Mouse (Mus musculus): Measurements from ENCODE around the gene Maml3. TPM values are rescaled to one million over a fixed set of nuclear protein-coding genes. Genes with fewer than 3 reads are reported as not detected.
A peak's percentile ranks its signal among the peaks of the same experiment; 100 is the strongest.

The Maml3 gene
- polyA plus RNA-seq, 1 experiment from 2014 or later, result 5.6 TPM

GRCm38 (mm10) chr3:51952267-51952666 is 152.6 kb downstream of the Maml3 start:
- no peaks in the 10 kb centered on the region for H3K36me3 ChIP-seq
- H3K27ac ChIP-seq, result no peak overlapping the region
- peaks cover 20% of the 10 kb centered on the region for H3K4me1 ChIP-seq (replicated peaks)
- H3K9me3 ChIP-seq, result no peaks in the 10 kb centered on the region
- no peaks in the 10 kb centered on the region for H3K27me3 ChIP-seq (ENCODE audit: insufficient read depth, poor library complexity, severe bottlenecking)
- H3K4me3 ChIP-seq, result no peak overlapping the region
- DNase-seq (ENCODE audit: low spot score), result no peak
- 84% methylated on average over 9 of the region's 9 CpGs for WGBS

- WGBS, result 89% methylated on average over 8 of the region's 8 CpGs
These were observed 155.2 kb downstream of the Maml3 start for GRCm38 (mm10) chr3:51949651-51950050.

GRCm38 (mm10) chr3:51947168-51947567 is 157.7 kb downstream of the Maml3 start:
- Histone ChIP-seq H3K9me3 (no peaks in the 10 kb centered on the region), H3K27me3 (ENCODE audit: insufficient read depth, poor library complexity, severe bottlenecking) (no peaks in the 10 kb centered on the region), H3K36me3 (no peaks in the 10 kb centered on the region), H3K4me3 (no peak overlapping the region), H3K27ac (no peak overlapping the region), H3K4me1 (replicated peaks) (no peaks in the 10 kb centered on the region)
- DNase-seq (ENCODE audit: low spot score), result no peak
- WGBS, result 90% methylated on average over 3 of the region's 3 CpGs

More at GRCm38 (mm10) chr3:51949651-51950050, 155.2 kb downstream of the Maml3 start:
- Histone ChIP-seq H3K36me3 (no peaks in the 10 kb centered on the region), H3K27me3 (ENCODE audit: insufficient read depth, poor library complexity, severe bottlenecking) (no peaks in the 10 kb centered on the region), H3K9me3 (no peaks in the 10 kb centered on the region), H3K4me1 (replicated peaks) (peaks cover 17% of the 10 kb centered on the region), H3K27ac (no peak overlapping the region), H3K4me3 (no peak overlapping the region)
- no peak for DNase-seq (ENCODE audit: low spot score)

- Histone ChIP-seq H3K4me3 (no peak overlapping the region), H3K4me1 (replicated peaks) (0 out of 2 replicates have a peak, but pooled peaks cover 3% of the 10 kb centered on the region), H3K36me3 (no peaks in the 10 kb centered on the region), H3K27me3 (ENCODE audit: insufficient read depth, poor library complexity, severe bottlenecking) (no peaks in the 10 kb centered on the region), H3K9me3 (no peaks in the 10 kb centered on the region), H3K27ac (no peak overlapping the region)
- no peak for DNase-seq (ENCODE audit: low spot score)
- WGBS, result 85% methylated on average over 8 of the region's 8 CpGs
These were observed 161.2 kb downstream of the Maml3 start for GRCm38 (mm10) chr3:51943642-51944041.

GRCm38 (mm10) chr3:51941781-51942180 is 163.1 kb downstream of the Maml3 start:
- H3K27ac ChIP-seq, result no peak overlapping the region
- no peak overlapping the region for H3K4me3 ChIP-seq
- 88% methylated on average over 8 of the region's 8 CpGs for WGBS
- H3K4me1 ChIP-seq (replicated peaks), result 0 out of 2 replicates have a peak, but pooled peaks cover 3% of the 10 kb centered on the region
- no peak for DNase-seq (ENCODE audit: low spot score)
- H3K9me3 ChIP-seq, result no peaks in the 10 kb centered on the region
- H3K36me3 ChIP-seq, result no peaks in the 10 kb centered on the region
- no peaks in the 10 kb centered on the region for H3K27me3 ChIP-seq (ENCODE audit: insufficient read depth, poor library complexity, severe bottlenecking)

- H3K27ac ChIP-seq, result no peak overlapping the region
- no peaks in the 10 kb centered on the region for H3K9me3 ChIP-seq
- H3K36me3 ChIP-seq, result no peaks in the 10 kb centered on the region
- H3K27me3 ChIP-seq (ENCODE audit: insufficient read depth, poor library complexity, severe bottlenecking), result no peaks in the 10 kb centered on the region
- no peak overlapping the region for H3K4me3 ChIP-seq
- WGBS, result 82% methylated on average over 7 of the region's 7 CpGs
- DNase-seq (ENCODE audit: low spot score), result no peak
- 0 out of 2 replicates have a peak, but pooled peaks cover 3% of the 10 kb centered on the region for H3K4me1 ChIP-seq (replicated peaks)
These were observed 165.0 kb downstream of the Maml3 start for GRCm38 (mm10) chr3:51939864-51940263.

DNA sequence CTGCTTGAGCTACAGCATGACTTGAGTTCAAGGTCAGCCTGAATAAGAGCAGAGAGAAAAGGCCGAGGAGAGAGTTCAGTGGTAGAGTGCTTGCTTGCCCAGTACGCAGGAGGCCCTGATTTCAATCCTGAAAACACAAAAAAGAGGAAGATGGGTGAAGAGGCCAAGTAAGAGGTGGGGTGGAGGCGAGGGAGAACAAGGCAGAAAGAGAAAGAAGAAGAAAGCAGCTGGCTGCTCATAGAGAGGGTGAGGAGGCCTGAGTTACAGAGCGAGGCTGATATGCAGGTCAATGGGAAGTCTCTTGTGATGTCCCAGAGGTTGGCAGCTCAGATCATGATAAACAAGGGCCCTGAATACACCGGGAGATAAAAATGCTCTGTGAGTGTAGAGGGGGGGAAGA is 165.8 kb downstream of the Maml3 start:
- no peak overlapping the region for H3K4me3 ChIP-seq
- no peaks in the 10 kb centered on the region for H3K27me3 ChIP-seq (ENCODE audit: insufficient read depth, poor library complexity, severe bottlenecking)
- H3K27ac ChIP-seq, result no peak overlapping the region
- WGBS, result 82% methylated on average over 5 of the region's 5 CpGs
- no peaks in the 10 kb centered on the region for H3K9me3 ChIP-seq
- no peak for DNase-seq (ENCODE audit: low spot score)
- H3K36me3 ChIP-seq, result no peaks in the 10 kb centered on the region
- 0 out of 2 replicates have a peak, but pooled peaks cover 3% of the 10 kb centered on the region for H3K4me1 ChIP-seq (replicated peaks)

- no peaks in the 10 kb centered on the region for H3K36me3 ChIP-seq
- H3K9me3 ChIP-seq, result no peaks in the 10 kb centered on the region
- H3K27me3 ChIP-seq (ENCODE audit: insufficient read depth, poor library complexity, severe bottlenecking), result no peaks in the 10 kb centered on the region
- no peak overlapping the region for H3K27ac ChIP-seq
- H3K4me3 ChIP-seq, result no peak overlapping the region
- no peak for DNase-seq (ENCODE audit: low spot score)
- 0 out of 2 replicates have a peak, but pooled peaks cover 3% of the 10 kb centered on the region for H3K4me1 ChIP-seq (replicated peaks)
- 92% methylated on average over 5 of the region's 5 CpGs for WGBS
These were observed 167.7 kb downstream of the Maml3 start for GRCm38 (mm10) chr3:51937176-51937575.

DNA sequence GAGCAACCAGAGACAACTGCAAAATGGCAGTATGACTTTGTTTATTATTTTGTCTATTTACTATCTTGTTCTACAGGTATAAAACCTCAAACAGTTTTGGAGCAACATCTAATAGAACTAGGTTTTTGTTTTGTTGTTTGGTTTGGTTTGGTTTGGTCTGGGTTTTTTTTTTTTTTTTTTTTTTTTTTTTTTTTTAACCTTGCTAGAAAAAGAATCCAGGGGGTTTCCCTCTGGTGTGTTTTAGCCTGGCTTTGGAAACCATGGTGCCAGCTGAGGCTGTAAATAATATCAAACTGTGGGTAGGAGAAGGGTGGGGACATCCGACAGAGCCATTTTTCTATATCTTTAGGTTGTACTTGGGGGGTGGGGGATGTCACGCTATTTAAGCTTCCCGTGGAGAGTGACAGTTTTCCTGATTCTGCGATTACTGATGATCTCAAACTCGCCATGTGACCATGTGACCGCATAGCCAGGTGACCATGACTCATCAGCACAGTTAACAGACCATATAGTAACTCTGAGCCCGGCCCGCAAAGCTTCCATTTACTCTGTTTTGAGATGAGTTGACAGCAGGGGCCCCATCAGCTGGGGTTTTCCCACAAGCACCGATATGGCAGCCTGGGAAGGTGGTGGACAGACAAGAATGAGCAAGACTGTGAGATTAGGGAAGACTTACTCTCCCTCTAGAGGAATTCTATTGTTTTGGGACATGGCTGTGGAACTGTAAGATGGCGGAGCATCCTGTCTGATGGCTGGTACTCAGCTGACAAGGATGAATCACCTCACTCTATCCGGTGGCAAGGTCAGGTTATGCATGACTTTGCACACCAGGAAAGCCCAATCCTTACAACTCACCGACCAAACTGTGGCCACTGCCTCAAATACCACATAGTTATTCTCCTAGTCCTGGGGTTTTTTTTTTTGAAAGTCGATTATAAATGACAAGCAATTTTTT is 170.1 kb downstream of the Maml3 start:
- Histone ChIP-seq H3K9me3 (no peaks in the 10 kb centered on the region), H3K4me3 (no peak overlapping the region), H3K27ac (no peak overlapping the region), H3K4me1 (replicated peaks) (0 out of 2 replicates have a peak, but pooled peaks cover 2% of the 10 kb centered on the region), H3K36me3 (no peaks in the 10 kb centered on the region), H3K27me3 (ENCODE audit: insufficient read depth, poor library complexity, severe bottlenecking) (no peaks in the 10 kb centered on the region)
- 92% methylated on average over 13 of the region's 13 CpGs for WGBS
- DNase-seq (ENCODE audit: low spot score), result no peak

DNA sequence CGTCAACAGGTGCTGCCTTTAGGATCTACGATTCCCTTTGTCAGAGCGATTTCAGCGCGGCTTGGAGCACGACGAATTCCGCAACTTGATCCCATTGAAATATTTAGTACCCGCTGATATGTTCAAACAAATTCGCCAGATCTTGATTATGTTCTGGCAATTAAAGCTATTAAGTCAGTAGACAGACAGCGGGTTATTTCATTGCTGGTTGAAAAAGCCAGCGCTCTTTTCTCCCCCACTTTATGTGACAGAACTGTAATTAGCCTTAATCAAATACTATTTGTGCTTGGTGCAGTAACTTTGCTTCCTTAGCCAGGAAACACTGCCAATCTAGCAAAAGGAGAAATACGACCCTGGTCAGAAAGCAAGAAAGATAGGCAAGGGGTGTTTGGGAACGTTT is 176.7 kb downstream of the Maml3 start:
- no peak for DNase-seq (ENCODE audit: low spot score)
- Histone ChIP-seq H3K9me3 (no peaks in the 10 kb centered on the region), H3K27me3 (ENCODE audit: insufficient read depth, poor library complexity, severe bottlenecking) (no peaks in the 10 kb centered on the region), H3K27ac (no peak overlapping the region), H3K36me3 (no peaks in the 10 kb centered on the region), H3K4me3 (no peak overlapping the region), H3K4me1 (replicated peaks) (peaks cover 40% of the 10 kb centered on the region)
- whole genome bisulfite sequencing, result 88% methylated on average over 14 of the region's 14 CpGs

GRCm38 (mm10) chr3:51927591-51927990 is 177.3 kb downstream of the Maml3 start:
- Histone ChIP-seq H3K27me3 (ENCODE audit: insufficient read depth, poor library complexity, severe bottlenecking) (no peaks in the 10 kb centered on the region), H3K36me3 (no peaks in the 10 kb centered on the region), H3K9me3 (no peaks in the 10 kb centered on the region), H3K27ac (no peak overlapping the region), H3K4me3 (no peak overlapping the region), H3K4me1 (replicated peaks) (peaks cover 40% of the 10 kb centered on the region)
- DNase-seq (ENCODE audit: low spot score), result no peak
- 79% methylated on average over 7 of the region's 7 CpGs for WGBS

DNA sequence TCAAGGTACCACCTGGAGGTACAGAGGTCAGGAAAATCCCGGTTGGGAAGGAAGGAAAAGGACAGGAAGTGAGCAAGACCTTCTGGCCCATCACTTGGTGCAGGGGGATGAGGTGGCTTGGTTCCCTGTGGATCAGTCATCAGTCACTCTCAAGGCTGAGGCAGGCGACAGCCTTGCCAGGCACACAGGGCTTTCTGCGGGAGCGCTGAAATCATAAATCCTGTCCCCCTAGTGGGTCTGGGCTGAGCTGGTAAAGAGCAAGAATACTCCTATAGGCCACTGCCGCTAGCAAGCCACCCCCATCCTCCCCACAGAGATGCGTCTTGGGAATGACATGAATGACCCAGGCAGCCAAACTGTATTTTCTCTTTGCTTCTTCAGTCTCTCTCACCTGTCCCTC is 177.8 kb downstream of the Maml3 start:
- Histone ChIP-seq H3K36me3 (no peaks in the 10 kb centered on the region), H3K9me3 (no peaks in the 10 kb centered on the region), H3K27ac (peak overlapping the region; percentile 60), H3K4me3 (no peak overlapping the region), H3K4me1 (replicated peaks) (peaks cover 40% of the 10 kb centered on the region), H3K27me3 (ENCODE audit: insufficient read depth, poor library complexity, severe bottlenecking) (no peaks in the 10 kb centered on the region)
- DNase-seq (ENCODE audit: low spot score), result no peak
- WGBS, result 56% methylated on average over 6 of the region's 6 CpGs

DNA sequence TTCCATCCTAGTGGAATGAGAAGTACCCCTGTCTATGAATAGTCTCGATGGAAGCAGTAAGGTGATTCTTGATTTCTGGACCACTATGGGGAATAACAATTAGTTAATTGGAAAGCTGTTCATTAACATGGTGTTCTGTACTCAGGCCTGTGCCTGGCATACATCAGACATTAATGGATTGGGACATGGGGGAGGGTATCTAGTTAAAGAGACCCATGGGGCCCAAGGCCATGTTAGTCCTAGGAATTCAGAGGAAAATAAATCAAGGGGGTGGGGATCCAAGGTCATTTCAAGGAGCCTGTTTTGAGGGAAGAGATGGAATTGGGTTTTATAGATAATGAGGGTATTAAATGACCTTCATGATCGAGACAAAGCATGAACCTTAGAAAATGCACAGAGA is 179.1 kb downstream of the Maml3 start:
- DNase-seq (ENCODE audit: low spot score), result no peak
- Histone ChIP-seq H3K27me3 (ENCODE audit: insufficient read depth, poor library complexity, severe bottlenecking) (no peaks in the 10 kb centered on the region), H3K4me1 (replicated peaks) (peaks cover 40% of the 10 kb centered on the region), H3K36me3 (no peaks in the 10 kb centered on the region), H3K4me3 (no peak overlapping the region), H3K9me3 (no peaks in the 10 kb centered on the region), H3K27ac (no peak overlapping the region)
- WGBS, result 85% methylated on average over 2 of the region's 2 CpGs

Data from hindbrain, embryonic 10.5 days (tissue).